Mouse (Mus musculus): Measurements from ENCODE around the gene Lypd1. TPM values are rescaled to one million over a fixed set of nuclear protein-coding genes. Genes with fewer than 3 reads are reported as not detected.

The Lypd1 gene
- polyA plus RNA-seq, 1 experiment from 2014 or later, result 4.5 TPM

Other genes with a start within 250 kb of the Lypd1 start
- 0.13 and 0.30 TPM in 2 replicates for gene Gpr39, start 236.1 kb downstream of the Lypd1 start, polyA plus RNA-seq (2015; fragmentation: Nextera tagmentation; extraction: Ambion mirVana)

All from thymus, postnatal 0 days (tissue).